Mouse (Mus musculus) neural tube, embryonic 12.5 days (tissue): Measurements from ENCODE around the gene Pnma1. TPM values are rescaled to one million over a fixed set of nuclear protein-coding genes. Genes with fewer than 3 reads are reported as not detected.
A peak's percentile ranks its signal among the peaks of the same experiment; 100 is the strongest.

Source experiments
- ATAC-seq: fragments of 200-750 bp; cut with Nextera tagmentation; 2 replicates; pipeline ENCODE4 v1.8.0; 2017; ENCODE audit warnings: low read depth, mild to moderate bottlenecking, moderate TSS enrichment, moderate library complexity; ENCODE audit not compliant: low FRiP score
- H3K27ac ChIP-seq: fragments of 300-500 bp; sonication (generic); 2 replicates; pipeline ENCODE4 v1.5.1; 2016
- H3K27me3 ChIP-seq: fragments of 300-500 bp; sonication (generic); replicated peaks from 2 replicates; pipeline ENCODE4 v1.6.1; 2016; ENCODE audit warnings: mild to moderate bottlenecking
- H3K36me3 ChIP-seq: fragments of 300-500 bp; sonication (generic); 2 replicates; pipeline ENCODE4 v1.6.1; 2016; ENCODE audit warnings: mild to moderate bottlenecking
- H3K4me1 ChIP-seq: fragments of 300-500 bp; sonication (generic); 2 replicates; pipeline ENCODE4 v1.6.1; 2016
- H3K4me2 ChIP-seq: fragments of 300-500 bp; sonication (generic); replicated peaks from 2 replicates; pipeline ENCODE4 v1.6.1; 2016; ENCODE audit warnings: mild to moderate bottlenecking
- H3K4me3 ChIP-seq: fragments of 300-500 bp; sonication (generic); 2 replicates; pipeline ENCODE4 v1.5.1; 2016
- H3K9ac ChIP-seq: fragments of 300-500 bp; sonication (generic); 2 replicates; pipeline ENCODE4 v1.6.1; 2016; ENCODE audit warnings: mild to moderate bottlenecking
- H3K9me3 ChIP-seq: fragments of 300-500 bp; sonication (generic); 2 replicates; pipeline ENCODE4 v1.6.1; 2016; ENCODE audit warnings: mild to moderate bottlenecking
- WGBS: fragments of 180-500 bp; shearing (Covaris S2); methylation state at CpG from one replicate; pipeline ENCODE4 v1.1.7; 2016; 5-methylcytosine and 5-hydroxymethylcytosine counted together
- polyA plus RNA-seq: library from polyadenylated mRNA; unstranded; fragments of >200 nt; fragmentation: Nextera tagmentation; extraction: Ambion mirVana; gene quantifications from 2 replicates; pipeline ENCODE4 v1.2.1, GENCODE M21; 2016

Pnma1 gene
- polyA plus RNA-seq, 1 experiment from 2014 or later, result 2.8 TPM

DNA sequence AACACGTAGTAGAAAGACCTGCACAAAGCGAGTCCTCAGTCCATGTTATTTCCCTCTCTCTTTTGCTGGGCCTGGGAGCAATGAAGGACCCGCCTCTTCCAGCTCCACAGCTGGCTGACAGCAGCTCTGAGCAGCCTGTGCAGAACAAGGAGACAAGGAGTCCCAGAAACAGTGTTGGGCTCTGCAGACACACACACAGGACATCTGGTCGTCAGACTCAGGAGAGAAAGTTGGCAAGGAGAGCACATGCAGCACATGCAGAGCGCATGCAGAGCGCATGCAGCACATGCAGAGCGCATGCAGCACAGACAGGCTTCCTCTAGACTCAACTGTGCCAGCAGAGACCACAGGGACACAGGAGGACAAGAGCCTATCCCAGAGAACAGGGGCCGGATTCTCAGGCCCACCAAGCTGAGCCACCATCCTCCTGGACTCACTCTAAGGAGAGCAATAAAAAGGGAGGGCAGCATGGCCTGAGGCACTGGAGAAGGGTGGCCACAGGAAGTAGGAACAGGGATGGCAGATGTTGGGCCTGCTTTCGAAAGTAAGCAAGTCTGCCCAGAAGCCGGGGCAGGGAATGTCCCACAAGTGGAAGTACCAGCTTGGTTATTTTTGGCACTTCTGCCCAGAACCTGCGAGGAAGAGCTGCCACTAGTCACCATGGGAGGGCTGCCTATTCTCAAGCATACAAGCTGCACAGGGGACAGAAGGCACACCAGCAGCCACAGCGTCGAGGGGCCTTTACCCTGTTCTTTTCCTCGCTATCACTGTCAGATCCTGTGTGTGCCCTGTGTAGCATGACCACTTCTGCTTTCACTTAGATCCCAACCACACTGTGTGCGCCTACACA, 39.7 kb upstream of the Pnma1 start:
- Histone ChIP-seq H3K9ac (0 out of 2 replicates have a peak overlapping the region, but pooled peaks have one; percentile 22), H3K27ac (no peak overlapping the region)
- 69% methylated on average over 15 of the region's 15 CpGs for WGBS

GRCm38 (mm10) chr12:84186950-84187349, 38.7 kb upstream of the Pnma1 start:
- peaks cover 11% of the 10 kb centered on the region; the same call in 1 of the 2 replicates for H3K36me3 ChIP-seq
- peaks cover 57% of the 10 kb centered on the region for H3K4me1 ChIP-seq
- no peak overlapping the region for H3K4me3 ChIP-seq
- H3K9me3 ChIP-seq, result 0 out of 2 replicates have a peak, but pooled peaks cover 4% of the 10 kb centered on the region
- no peak overlapping the region for H3K4me2 ChIP-seq
- ATAC-seq, result no peak
- no peaks in the 10 kb centered on the region for H3K27me3 ChIP-seq
- H3K9ac ChIP-seq, result no peak overlapping the region
- 71% methylated on average over 5 of the region's 5 CpGs for WGBS
- no peak overlapping the region for H3K27ac ChIP-seq

More for the DNA sequence above, 39.7 kb upstream of the Pnma1 start:
- Histone ChIP-seq H3K4me1 (peaks cover 63% of the 10 kb centered on the region), H3K27me3 (no peaks in the 10 kb centered on the region), H3K4me2 (0 out of 2 replicates have a peak overlapping the region, but pooled peaks have one; percentile 1), H3K36me3 (peaks cover 11% of the 10 kb centered on the region; the same call in 1 of the 2 replicates), H3K9me3 (0 out of 2 replicates have a peak, but pooled peaks cover 4% of the 10 kb centered on the region), H3K4me3 (no peak overlapping the region)
- no peak for ATAC-seq

- Histone ChIP-seq H3K4me3 (no peak overlapping the region), H3K9ac (no peak overlapping the region), H3K27ac (no peak overlapping the region), H3K9me3 (0 out of 2 replicates have a peak, but pooled peaks cover 4% of the 10 kb centered on the region), H3K27me3 (no peaks in the 10 kb centered on the region), H3K36me3 (peaks cover 11% of the 10 kb centered on the region; the same call in 1 of the 2 replicates), H3K4me1 (peaks cover 57% of the 10 kb centered on the region), H3K4me2 (no peak overlapping the region)
- WGBS, result 83% methylated on average over 3 of the region's 3 CpGs
- no peak for ATAC-seq
Observed at GRCm38 (mm10) chr12:84186536-84186935, 38.2 kb upstream of the Pnma1 start.

DNA sequence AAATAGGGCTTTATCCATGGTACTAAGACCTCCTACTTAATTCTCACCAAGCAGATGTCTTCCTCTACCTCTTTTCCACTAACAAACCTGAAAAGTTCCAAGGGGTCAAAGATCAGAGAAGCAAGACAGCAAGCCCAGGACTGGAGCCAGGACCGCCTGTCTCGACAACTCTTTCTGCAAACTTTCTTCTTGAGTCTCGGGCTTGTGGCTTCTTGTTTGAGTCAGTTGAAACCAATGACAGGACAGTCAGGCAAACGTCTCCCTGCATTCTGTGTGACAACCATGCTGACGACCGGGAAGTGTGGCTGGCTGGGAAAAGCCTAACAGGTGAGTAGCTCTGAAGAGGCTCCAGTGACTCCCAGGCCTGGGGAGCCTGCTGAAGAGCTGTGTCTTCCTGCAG, 37.3 kb upstream of the Pnma1 start:
- WGBS, result 80% methylated on average over 6 of the region's 6 CpGs
- peaks cover 11% of the 10 kb centered on the region; the same call in 1 of the 2 replicates for H3K36me3 ChIP-seq
- no peak for ATAC-seq
- H3K9ac ChIP-seq, result no peak overlapping the region
- no peaks in the 10 kb centered on the region for H3K27me3 ChIP-seq
- no peak overlapping the region for H3K4me2 ChIP-seq
- 0 out of 2 replicates have a peak, but pooled peaks cover 4% of the 10 kb centered on the region for H3K9me3 ChIP-seq
- H3K27ac ChIP-seq, result no peak overlapping the region
- no peak overlapping the region for H3K4me3 ChIP-seq
- peaks cover 57% of the 10 kb centered on the region for H3K4me1 ChIP-seq

- H3K4me3 ChIP-seq, result no peak overlapping the region
- H3K4me2 ChIP-seq, result no peak overlapping the region
- H3K27me3 ChIP-seq, result no peaks in the 10 kb centered on the region
- H3K9ac ChIP-seq, result no peak overlapping the region
- WGBS, result 95% methylated on average over 5 of the region's 5 CpGs
- 0 out of 2 replicates have a peak, but pooled peaks cover 4% of the 10 kb centered on the region for H3K9me3 ChIP-seq
- no peak overlapping the region for H3K27ac ChIP-seq
- no peak for ATAC-seq
- H3K36me3 ChIP-seq, result peaks cover 11% of the 10 kb centered on the region; the same call in 1 of the 2 replicates
- peaks cover 57% of the 10 kb centered on the region for H3K4me1 ChIP-seq
Observed at GRCm38 (mm10) chr12:84184979-84185378, 36.7 kb upstream of the Pnma1 start.

- Histone ChIP-seq H3K27ac (0 out of 2 replicates have a peak overlapping the region, but pooled peaks have one; percentile 62), H3K27me3 (no peaks in the 10 kb centered on the region), H3K4me3 (no peak overlapping the region), H3K36me3 (peaks cover 11% of the 10 kb centered on the region; the same call in 1 of the 2 replicates), H3K9ac (no peak overlapping the region), H3K9me3 (0 out of 2 replicates have a peak, but pooled peaks cover 4% of the 10 kb centered on the region), H3K4me2 (0 out of 2 replicates have a peak overlapping the region, but pooled peaks have one; percentile 38), H3K4me1 (peaks cover 49% of the 10 kb centered on the region)
- ATAC-seq, result peak; percentile 6; the same call in 1 of the 2 replicates
- WGBS, result 38% methylated on average over 6 of the region's 6 CpGs
Observed at GRCm38 (mm10) chr12:84181999-84182398, 33.7 kb upstream of the Pnma1 start.

DNA sequence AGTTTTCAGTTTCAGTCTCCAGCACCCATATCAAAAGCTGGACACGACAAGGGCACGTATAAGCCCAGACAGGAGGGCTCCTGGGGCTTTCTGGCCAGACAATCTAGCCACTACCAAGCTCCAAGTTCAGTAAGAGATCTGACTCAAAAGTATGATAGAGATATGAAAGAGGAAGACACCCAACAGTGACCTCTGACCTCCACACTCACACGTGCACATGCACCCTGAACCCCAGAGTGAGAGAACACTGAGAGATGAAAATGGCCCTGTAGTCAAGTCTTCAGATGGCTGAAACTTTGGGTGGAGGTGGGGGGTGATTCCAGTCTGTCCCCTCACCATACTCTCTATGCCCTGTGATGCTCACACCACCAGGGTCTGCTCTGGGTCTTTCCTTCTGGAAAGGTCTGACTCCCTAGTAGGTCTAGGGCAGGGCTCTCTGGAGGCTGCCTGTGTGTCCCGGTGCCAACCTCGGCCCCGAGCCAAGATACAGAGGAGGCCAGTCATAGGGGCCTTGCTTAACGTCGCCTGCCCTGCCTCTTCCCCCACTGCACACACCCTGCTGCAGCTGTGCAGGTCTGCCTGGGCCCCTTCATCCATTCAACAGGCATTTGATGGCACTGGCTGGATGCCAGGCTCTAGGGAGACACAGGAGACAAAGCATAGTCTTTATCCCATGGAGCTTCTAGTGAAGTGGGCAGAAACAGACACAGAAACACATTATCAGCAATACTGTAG, 32.6 kb upstream of the Pnma1 start:
- 0 out of 2 replicates have a peak, but pooled peaks cover 2% of the 10 kb centered on the region for H3K36me3 ChIP-seq
- no peaks in the 10 kb centered on the region for H3K9me3 ChIP-seq
- H3K27ac ChIP-seq, result peak overlapping the region; percentile 62; the same call in 1 of the 2 replicates
- peak overlapping the region; percentile 38 for H3K4me2 ChIP-seq
- H3K27me3 ChIP-seq, result no peaks in the 10 kb centered on the region
- WGBS, result 47% methylated on average over 8 of the region's 8 CpGs
- no peak overlapping the region for H3K9ac ChIP-seq
- H3K4me3 ChIP-seq, result no peak overlapping the region
- peak; percentile 90 for ATAC-seq
- peaks cover 54% of the 10 kb centered on the region for H3K4me1 ChIP-seq

DNA sequence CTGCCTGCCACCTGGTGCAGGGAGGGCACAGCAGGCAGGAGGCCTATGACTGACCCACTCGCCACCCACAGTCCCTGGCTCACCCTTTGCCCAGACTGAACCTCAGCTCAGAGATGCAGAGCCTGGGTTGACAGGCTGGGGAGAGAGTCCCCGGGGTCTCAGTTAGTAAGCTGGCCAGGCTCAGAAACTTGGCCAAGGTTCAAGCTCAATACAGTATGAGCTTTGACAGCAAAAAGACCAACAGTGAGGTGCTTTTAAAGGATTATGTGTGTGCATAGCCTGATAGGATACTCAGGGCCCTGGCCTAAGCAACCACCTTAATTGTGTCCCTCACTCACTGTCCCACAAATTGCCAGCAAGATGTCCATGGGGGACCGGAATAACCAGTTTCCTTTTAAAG, 31.8 kb upstream of the Pnma1 start:
- Histone ChIP-seq H3K9me3 (no peaks in the 10 kb centered on the region), H3K4me3 (no peak overlapping the region), H3K9ac (no peak overlapping the region), H3K36me3 (no peaks in the 10 kb centered on the region), H3K4me2 (no peak overlapping the region), H3K27me3 (no peaks in the 10 kb centered on the region), H3K27ac (no peak overlapping the region), H3K4me1 (peaks cover 61% of the 10 kb centered on the region)
- 78% methylated on average over 3 of the region's 3 CpGs for WGBS
- no peak for ATAC-seq

DNA sequence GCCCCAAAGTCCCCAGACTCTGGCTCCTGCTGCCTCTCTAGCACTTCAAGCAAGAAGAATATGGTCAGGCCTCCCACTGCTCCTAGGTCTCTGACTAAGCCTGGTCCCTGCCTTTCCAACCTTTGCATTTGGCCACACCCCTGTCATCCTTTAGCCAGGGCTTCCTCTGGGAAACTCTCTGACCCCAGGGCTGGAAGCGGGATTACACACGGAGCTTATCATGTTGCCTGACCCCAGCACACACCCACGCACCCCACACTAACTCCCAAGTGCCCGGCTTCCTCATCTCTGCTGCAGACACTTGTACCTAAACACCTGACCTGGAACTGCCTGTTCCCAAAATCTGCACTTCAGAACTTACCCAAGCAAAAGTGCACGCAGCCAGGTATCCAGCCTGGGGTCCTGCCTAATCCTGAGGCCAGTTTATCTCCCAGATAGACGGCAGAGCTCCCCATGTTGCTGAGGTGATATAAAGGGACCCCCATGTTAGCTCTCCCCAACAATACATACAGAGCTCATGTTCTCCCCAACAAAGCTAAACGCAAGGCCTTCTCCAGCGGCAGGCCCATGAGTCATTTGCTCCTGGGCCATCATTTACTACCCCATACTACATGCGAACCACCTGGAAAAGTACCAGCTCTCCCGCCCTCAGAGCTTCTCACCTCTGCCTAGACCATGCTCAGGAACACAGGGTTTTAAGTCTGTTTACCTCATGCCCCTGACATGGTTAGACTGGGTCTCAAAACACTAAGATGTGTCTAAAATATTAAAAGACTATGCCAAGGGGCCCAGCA, 30.6 kb upstream of the Pnma1 start:
- Histone ChIP-seq H3K4me1 (peaks cover 61% of the 10 kb centered on the region), H3K27ac (no peak overlapping the region), H3K4me2 (no peak overlapping the region), H3K9ac (no peak overlapping the region), H3K4me3 (no peak overlapping the region), H3K36me3 (peaks cover 3% of the 10 kb centered on the region), H3K27me3 (no peaks in the 10 kb centered on the region), H3K9me3 (no peaks in the 10 kb centered on the region)
- ATAC-seq, result no peak
- WGBS, result 77% methylated on average over 10 of the region's 10 CpGs

GRCm38 (mm10) chr12:84178052-84178451, 29.8 kb upstream of the Pnma1 start:
- H3K4me1 ChIP-seq, result peaks cover 61% of the 10 kb centered on the region
- no peaks in the 10 kb centered on the region for H3K27me3 ChIP-seq
- ATAC-seq, result no peak
- no peak overlapping the region for H3K27ac ChIP-seq
- H3K9ac ChIP-seq, result no peak overlapping the region
- no peak overlapping the region for H3K4me3 ChIP-seq
- no peak overlapping the region for H3K4me2 ChIP-seq
- no peaks in the 10 kb centered on the region for H3K9me3 ChIP-seq
- WGBS, result 24% methylated on average over 1 of the region's 1 CpGs
- peaks cover 11% of the 10 kb centered on the region for H3K36me3 ChIP-seq
